Mouse (Mus musculus) testis, postnatal 14 days (tissue): ENCODE measurements around the gene Zc3h13.

Experiments used
- DNase-seq: peaks from one replicate; pipeline ENCODE4 v3.0.0; 2021; ENCODE audit warnings: low spot score

Gene Zc3h13

DNA sequence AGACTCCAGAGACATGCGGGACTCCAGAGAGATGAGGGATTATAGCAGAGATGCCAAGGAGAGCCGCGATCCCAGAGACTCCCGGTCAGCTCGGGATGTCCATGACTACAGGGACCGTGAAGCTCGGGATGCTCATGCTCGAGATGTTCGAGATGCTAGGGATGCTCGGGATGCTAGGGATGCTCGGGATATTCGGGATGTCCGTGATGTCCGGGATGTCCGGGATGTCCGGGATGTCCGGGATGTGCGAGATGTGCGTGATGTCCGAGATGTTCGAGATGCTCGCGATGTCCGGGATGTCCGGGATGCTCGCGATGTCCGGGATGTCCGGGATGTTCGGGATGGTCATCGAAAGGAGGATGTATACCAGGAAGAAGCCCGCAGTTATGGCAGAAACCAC, 39.2 kb downstream of the Zc3h13 start:
- DNase-seq = no peak

- DNase-seq = no peak
These were observed 43.9 kb downstream of the Zc3h13 start for GRCm38 (mm10) chr14:75328062-75328461.

DNA sequence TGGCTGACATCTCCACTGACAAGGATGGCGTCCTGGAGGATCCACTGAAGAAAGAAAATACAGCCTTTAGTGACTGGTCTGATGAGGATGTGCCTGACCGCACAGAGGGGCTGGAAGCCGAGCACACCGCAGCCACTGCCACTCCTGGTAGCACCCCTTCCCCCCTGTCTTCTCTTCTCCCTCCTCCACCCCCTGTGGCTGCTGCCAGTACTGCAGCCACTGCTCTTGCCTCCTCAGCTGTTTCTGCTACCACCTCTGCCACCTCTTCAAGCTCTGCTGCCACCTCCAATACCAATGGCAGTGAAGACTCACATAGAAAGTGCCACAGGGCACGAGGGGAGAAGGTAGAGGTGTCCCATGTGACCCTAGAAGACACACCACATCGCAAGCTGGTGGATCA, 46.4 kb downstream of the Zc3h13 start:
- no peak for DNase-seq

DNA sequence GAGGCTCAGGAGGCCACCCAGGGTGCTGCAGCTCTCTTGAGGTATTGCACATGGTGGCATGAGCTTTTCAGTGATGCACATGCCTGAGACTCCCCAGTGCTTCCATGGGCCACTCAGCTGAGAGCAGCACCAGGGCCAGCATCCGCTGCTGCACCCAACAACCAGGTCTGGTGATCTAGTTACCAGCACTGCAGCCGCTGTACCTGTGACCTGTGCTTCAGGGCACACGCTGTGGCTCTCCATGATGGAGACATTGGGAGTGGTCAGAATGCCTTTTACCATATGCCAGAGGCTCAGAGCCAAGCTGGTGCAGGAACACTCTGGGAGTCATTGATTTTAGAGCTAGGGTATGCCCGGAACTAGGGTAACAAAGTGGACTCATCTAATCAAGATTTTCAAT, 50.1 kb downstream of the Zc3h13 start:
- DNase-seq = no peak

DNA sequence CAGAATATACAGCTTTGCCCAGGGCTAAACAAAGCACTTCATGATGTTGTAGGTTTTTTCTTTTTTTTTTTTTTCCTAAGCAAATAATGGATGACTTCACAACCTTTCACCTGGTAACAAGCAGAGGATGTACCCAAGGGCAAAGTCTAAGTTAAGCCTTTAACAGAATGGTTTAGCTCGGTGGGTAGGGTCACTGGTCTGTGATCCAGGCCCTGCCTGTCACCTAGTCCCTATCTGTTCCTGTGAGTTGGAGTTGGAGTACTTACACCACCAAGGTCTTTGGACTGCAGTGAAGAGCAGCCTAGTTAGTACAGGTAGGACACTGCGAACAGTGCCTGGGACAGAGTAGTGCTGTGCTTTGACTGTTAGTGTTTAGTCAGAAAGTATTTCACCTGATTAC, 53.7 kb downstream of the Zc3h13 start:
- DNase-seq = no peak

DNA sequence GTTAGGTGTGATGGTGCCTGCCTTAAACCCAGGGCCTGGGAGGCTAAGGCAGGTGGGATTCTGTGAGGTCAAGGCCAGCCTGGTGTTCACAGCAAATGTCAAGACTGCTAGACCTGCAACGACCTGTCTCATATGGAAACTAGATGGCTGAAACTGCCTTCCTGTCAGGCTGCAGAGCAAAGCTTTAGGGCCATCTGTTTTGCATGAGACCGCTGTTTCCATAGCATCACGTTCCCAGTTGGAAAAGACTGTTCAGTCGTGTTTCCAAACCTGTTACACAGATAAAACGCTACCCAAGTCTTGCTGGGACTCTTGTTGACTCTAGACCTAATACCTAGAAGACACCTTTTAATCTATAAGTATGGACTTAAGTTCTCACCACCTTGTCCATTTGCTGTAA, 61.9 kb downstream of the Zc3h13 start:
- DNase-seq = no peak

GRCm38 (mm10) chr14:75351626-75352025, 67.5 kb downstream of the Zc3h13 start:
- DNase-seq = no peak

DNA sequence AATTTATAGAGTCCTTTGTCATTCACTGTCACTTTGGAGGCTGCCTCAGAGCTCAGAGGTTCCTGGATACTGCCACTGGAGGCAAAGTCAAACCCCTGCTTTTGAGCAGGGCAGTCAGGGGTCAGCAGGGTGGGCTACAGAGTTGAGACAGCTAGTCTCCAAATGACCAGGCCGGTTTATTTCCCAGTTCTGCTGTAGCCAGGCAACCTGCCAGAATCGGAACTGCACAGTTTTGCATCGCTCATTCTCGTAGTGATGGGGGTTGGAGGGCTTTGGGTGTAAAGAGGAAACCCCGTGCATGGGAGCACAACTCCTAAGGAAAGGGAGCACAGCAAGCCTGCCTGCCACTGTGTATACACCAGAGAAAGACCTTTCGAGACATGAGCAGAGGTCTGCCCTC, 79.1 kb downstream of the Zc3h13 start:
- DNase-seq = no peak

- DNase-seq = no peak
These were observed 81.3 kb downstream of the Zc3h13 start for GRCm38 (mm10) chr14:75365301-75366035.

GRCm38 (mm10) chr14:75366741-75367140, 82.6 kb downstream of the Zc3h13 start:
- DNase-seq = no peak

GRCm38 (mm10) chr14:75367503-75367902, 83.3 kb downstream of the Zc3h13 start:
- no peak for DNase-seq

DNA sequence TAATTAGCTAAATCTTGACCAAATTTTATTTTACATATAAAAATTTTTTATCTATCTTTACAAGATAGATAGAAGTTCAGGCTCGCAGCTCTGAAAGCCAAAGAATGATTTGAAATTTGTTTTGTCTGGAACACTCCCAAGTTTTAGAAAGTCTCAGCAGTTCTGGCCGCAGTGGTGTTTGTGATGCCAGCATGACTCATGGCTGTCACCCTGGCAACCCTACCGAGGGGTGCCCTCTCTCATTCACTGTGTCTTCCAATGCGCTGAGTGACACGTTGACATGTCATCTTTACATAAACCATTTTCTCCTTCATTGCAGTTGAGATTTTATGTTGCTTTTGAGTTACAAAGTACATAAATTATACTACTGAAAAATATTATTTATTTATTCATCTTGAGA, 85.7 kb downstream of the Zc3h13 start:
- no peak for DNase-seq

- no peak for DNase-seq
These were observed 90.9 kb downstream of the Zc3h13 start for GRCm38 (mm10) chr14:75375006-75375598.

DNA sequence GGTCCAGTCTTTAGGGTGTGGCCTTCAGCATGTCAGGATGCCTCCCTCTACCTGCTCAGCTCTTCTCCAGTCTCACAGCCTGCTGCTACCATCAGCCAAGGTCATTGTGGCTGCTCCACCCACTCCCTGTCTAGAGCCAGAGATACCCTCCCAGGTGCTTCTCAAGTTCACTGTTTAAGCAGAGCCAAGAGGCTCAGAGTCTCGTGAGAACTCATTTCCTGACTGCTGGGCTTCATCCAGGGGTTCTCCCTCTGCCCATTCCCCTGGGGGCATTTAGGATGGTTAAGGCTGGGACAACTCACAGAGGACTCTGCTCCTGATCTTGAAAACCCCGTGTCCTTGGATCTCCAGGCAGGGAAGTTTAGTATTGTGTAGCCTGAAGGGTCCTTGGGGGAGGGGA, 92.1 kb downstream of the Zc3h13 start:
- DNase-seq = no peak

- DNase-seq = no peak
These were observed 93.4 kb downstream of the Zc3h13 start for GRCm38 (mm10) chr14:75377612-75378011.
